Mouse (Mus musculus) erythroblast, embryonic 14.5 days (primary cell): ENCODE measurements around the gene Uap1.

ENCODE experiments used
- GATA1 ChIP-seq: IDR thresholded peaks from 2 replicates; pipeline ENCODE4 v1.6.1; 2012; ENCODE audit warnings: low read length, inconsistent platforms, mixed read lengths
- TAL1 ChIP-seq: IDR thresholded peaks from 3 replicates; pipeline ENCODE4 v1.6.1; 2012; ENCODE audit warnings: low read length, inconsistent platforms, mixed read lengths

- no peak for TF ChIP-seq TAL1
- no peak for TF ChIP-seq GATA1
Observed at GRCm38 (mm10) chr1:170124644-170125043, 50.1 kb downstream of the Uap1 start.
